Mouse (Mus musculus): ENCODE results near the gene Ppp4r2. TPM values are rescaled to one million over a fixed set of nuclear protein-coding genes. Genes with fewer than 3 reads are reported as not detected.

Ppp4r2 gene
- polyA plus RNA-seq, 1 experiment from 2014 or later: 5.6 TPM

DNA sequence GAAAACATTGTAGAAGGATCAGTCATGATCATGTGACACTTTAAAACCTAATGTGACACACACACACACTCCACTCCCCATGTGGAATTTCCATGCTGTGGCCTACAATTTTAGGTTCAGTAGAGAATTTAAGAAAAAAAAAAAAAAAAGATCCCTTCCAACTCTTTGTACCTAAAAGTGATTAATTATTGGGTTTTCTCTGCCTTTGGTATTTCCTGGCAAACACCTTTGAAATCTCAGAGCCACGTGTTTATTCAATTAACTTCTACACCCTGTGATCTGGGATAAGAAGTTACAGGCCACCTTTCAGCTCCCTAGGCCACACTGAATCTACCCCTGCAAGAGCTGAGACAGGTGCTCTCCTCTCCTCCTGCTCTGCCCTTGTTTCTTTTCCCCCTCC, 25.7 kb upstream of the Ppp4r2 start:
- TF ChIP-seq EP300 (IDR thresholded peaks at IDR 0.05; ENCODE audit: low read depth): no peak
- ATAC-seq (no peak), DNase-seq (no peak)
- no peaks in the 10 kb centered on the region for H3K4me1 ChIP-seq (ENCODE audit: insufficient read depth)
- no peaks in the 10 kb centered on the region for H3K9me3 ChIP-seq (ENCODE audit: low read length)
- no peak overlapping the region for H3K4me2 ChIP-seq (ENCODE audit: low read depth, low read length)
- no peaks in the 10 kb centered on the region for H3K27me3 ChIP-seq (ENCODE audit: insufficient read depth, low read length)
- H3K9ac ChIP-seq (replicated peaks): no peak overlapping the region
- H3K4me3 ChIP-seq (ENCODE audit: low read depth, low read length): no peak overlapping the region
- 46% methylated on average over 1 of the region's 1 CpGs for WGBS (ENCODE audit: insufficient replicate concordance)
- H3K27ac ChIP-seq (ENCODE audit: low read depth): no peak overlapping the region
- no peaks in the 10 kb centered on the region for H3K36me3 ChIP-seq (replicated peaks; ENCODE audit: insufficient read depth, low read length)

DNA sequence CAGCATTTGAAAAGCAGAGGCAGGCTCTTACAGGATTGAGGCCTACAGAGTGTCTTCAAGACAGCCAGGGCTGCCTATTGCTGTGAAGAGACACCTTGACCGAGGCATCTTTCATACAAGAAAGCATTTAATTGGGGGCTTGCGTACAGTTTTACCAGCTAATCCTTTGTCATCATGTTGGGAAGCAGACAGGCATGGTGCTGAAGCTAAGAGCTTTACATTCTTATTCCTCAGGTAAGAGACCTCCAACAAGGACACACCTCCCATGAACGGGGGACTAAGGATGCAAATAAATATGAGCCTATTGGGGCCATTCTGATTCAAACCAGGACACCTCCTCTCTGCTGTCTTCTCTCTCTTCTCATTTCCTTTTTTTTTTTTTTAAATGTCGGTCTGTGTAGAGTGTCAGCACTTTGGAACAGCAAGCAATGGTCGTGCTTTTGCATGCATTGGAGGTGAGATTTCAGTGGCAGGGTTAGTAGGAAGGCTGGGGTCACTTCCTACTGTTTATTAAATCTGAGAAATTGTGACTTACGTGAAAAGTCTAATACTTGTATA, 25.1 kb upstream of the Ppp4r2 start:
- no peaks in the 10 kb centered on the region for H3K4me1 ChIP-seq (ENCODE audit: insufficient read depth)
- TF ChIP-seq EP300 (IDR thresholded peaks at IDR 0.05; ENCODE audit: low read depth) (no peak), CTCF (IDR thresholded peaks at IDR 0.05; ENCODE audit: low read depth) (no peak)
- no peak overlapping the region for H3K27ac ChIP-seq (ENCODE audit: low read depth)
- no peaks in the 10 kb centered on the region for H3K36me3 ChIP-seq (replicated peaks; ENCODE audit: insufficient read depth, low read length)
- H3K4me3 ChIP-seq (ENCODE audit: low read depth, low read length): no peak overlapping the region
- no peak overlapping the region for H3K9ac ChIP-seq (replicated peaks)
- no peaks in the 10 kb centered on the region for H3K27me3 ChIP-seq (ENCODE audit: insufficient read depth, low read length)
- WGBS (ENCODE audit: insufficient replicate concordance): 72% methylated on average over 6 of the region's 6 CpGs
- no peak overlapping the region for H3K4me2 ChIP-seq (ENCODE audit: low read depth, low read length)
- no peak for DNase-seq
- no peak for ATAC-seq
- no peaks in the 10 kb centered on the region for H3K9me3 ChIP-seq (ENCODE audit: low read length)

DNA sequence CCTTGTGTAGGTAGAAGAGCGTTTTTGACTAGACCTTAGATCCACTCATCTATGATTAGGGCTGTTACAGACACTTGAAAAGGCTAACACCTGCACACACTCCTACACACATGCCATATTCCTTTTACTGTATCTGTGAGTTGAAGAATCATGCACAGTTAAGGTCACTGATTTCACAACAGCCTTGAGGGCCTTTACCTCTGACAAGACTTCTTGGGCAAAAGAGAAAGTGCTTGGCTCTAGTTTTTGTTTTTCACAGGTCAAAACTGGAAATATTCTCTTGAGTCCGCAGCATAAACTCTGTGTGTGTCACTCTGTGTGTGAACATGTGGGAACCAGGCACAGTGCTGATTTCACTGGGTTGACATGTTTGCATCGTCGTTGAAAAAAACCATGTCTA, 23.3 kb upstream of the Ppp4r2 start:
- H3K27me3 ChIP-seq (ENCODE audit: insufficient read depth, low read length): no peaks in the 10 kb centered on the region
- no peaks in the 10 kb centered on the region for H3K36me3 ChIP-seq (replicated peaks; ENCODE audit: insufficient read depth, low read length)
- no peaks in the 10 kb centered on the region for H3K9me3 ChIP-seq (ENCODE audit: low read length)
- WGBS (ENCODE audit: insufficient replicate concordance): 81% methylated on average over 4 of the region's 4 CpGs
- DNase-seq (no peak), ATAC-seq (no peak)
- no peak overlapping the region for H3K4me2 ChIP-seq (ENCODE audit: low read depth, low read length)
- H3K9ac ChIP-seq (replicated peaks): no peak overlapping the region
- TF ChIP-seq CTCF (IDR thresholded peaks at IDR 0.05; ENCODE audit: low read depth): no peak
- TF ChIP-seq EP300 (IDR thresholded peaks at IDR 0.05; ENCODE audit: low read depth): no peak
- H3K4me3 ChIP-seq (ENCODE audit: low read depth, low read length): no peak overlapping the region
- H3K27ac ChIP-seq (ENCODE audit: low read depth): no peak overlapping the region
- H3K4me1 ChIP-seq (ENCODE audit: insufficient read depth): no peaks in the 10 kb centered on the region

DNA sequence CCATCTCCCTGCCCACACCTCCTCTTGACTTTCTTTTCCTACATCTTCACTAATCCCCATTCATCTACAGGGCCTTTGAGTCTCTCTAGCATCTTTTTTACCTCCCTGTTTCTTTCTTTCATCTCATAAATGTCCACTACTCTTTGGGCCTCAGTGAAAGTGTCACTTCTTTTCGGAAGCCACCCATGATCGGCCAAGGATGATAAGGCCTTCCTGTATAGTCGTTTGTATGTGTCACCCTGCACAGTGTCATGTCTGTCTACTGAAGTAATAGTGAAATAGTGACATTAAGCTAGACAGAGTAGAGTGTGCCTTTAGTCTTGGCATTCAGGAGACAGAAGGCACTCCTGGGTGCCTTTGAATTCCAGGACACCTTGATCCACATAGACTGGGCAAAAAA, 21.7 kb upstream of the Ppp4r2 start:
- no peak overlapping the region for H3K27ac ChIP-seq (ENCODE audit: low read depth)
- no peak for DNase-seq
- H3K4me2 ChIP-seq (ENCODE audit: low read depth, low read length): no peak overlapping the region
- H3K4me3 ChIP-seq (ENCODE audit: low read depth, low read length): no peak overlapping the region
- TF ChIP-seq CTCF (IDR thresholded peaks at IDR 0.05; ENCODE audit: low read depth) (no peak), EP300 (IDR thresholded peaks at IDR 0.05; ENCODE audit: low read depth) (no peak)
- 55% methylated on average over 3 of the region's 3 CpGs for WGBS (ENCODE audit: insufficient replicate concordance)
- no peaks in the 10 kb centered on the region for H3K36me3 ChIP-seq (replicated peaks; ENCODE audit: insufficient read depth, low read length)
- no peak overlapping the region for H3K9ac ChIP-seq (replicated peaks)
- no peaks in the 10 kb centered on the region for H3K9me3 ChIP-seq (ENCODE audit: low read length)
- no peaks in the 10 kb centered on the region for H3K4me1 ChIP-seq (ENCODE audit: insufficient read depth)
- H3K27me3 ChIP-seq (ENCODE audit: insufficient read depth, low read length): no peaks in the 10 kb centered on the region
- no peak for ATAC-seq

DNA sequence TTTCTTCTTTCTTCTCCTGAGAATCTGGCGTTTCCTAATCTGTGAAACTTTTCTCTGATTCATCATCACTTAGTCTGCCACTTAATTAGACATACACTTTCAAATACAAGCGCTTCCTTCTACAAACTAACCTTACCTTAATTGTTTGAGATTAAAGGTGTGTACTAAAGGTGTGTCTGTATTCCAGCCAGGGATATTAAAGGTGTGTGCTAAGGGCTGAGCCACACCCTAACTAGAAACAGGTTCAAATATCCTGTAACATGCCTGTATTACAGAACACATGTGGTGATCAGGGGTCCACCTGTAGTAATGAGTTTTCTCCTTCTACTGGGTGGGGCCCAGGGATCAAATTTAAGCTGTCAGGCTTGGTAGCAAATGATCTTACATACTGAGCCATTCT, 12.1 kb upstream of the Ppp4r2 start:
- DNase-seq (no peak), ATAC-seq (no peak)
- H3K27ac ChIP-seq (ENCODE audit: low read depth): no peak overlapping the region
- no peaks in the 10 kb centered on the region for H3K9me3 ChIP-seq (ENCODE audit: low read length)
- no peak overlapping the region for H3K4me3 ChIP-seq (ENCODE audit: low read depth, low read length)
- H3K4me2 ChIP-seq (ENCODE audit: low read depth, low read length): no peak overlapping the region
- peaks cover 2% of the 10 kb centered on the region; the same call in 1 of the 2 replicates for H3K4me1 ChIP-seq (ENCODE audit: insufficient read depth)
- H3K36me3 ChIP-seq (replicated peaks; ENCODE audit: insufficient read depth, low read length): no peaks in the 10 kb centered on the region
- H3K9ac ChIP-seq (replicated peaks): no peak overlapping the region
- TF ChIP-seq CTCF (IDR thresholded peaks at IDR 0.05; ENCODE audit: low read depth) (no peak), EP300 (IDR thresholded peaks at IDR 0.05; ENCODE audit: low read depth) (no peak)
- H3K27me3 ChIP-seq (ENCODE audit: insufficient read depth, low read length): no peaks in the 10 kb centered on the region
- WGBS (ENCODE audit: insufficient replicate concordance): 59% methylated on average over 2 of the region's 2 CpGs

DNA sequence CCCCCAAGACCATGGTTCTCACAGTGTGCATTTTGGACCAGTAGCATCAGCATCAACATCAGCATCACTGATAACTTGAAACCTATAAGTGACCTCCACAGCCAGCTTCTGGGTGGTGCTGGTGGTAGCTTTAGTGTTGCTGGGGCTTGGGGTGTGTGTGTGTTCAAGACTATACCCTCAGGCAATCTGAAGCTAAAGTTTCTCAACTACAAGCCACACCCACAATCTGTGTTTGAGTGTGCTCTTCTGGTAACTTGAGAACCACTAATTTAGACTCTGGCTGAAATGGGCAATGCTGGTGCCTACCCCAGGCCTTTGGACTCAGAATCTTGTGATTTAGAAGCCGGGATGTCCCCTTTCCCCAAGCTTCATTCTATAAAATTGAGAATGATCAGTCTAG, 10.1 kb upstream of the Ppp4r2 start:
- WGBS (ENCODE audit: insufficient replicate concordance): 85% methylated on average over 1 of the region's 1 CpGs
- ATAC-seq (no peak), DNase-seq (no peak)
- Histone ChIP-seq H3K36me3 (replicated peaks; ENCODE audit: insufficient read depth, low read length) (no peaks in the 10 kb centered on the region), H3K4me1 (ENCODE audit: insufficient read depth) (peaks cover 2% of the 10 kb centered on the region; the same call in 1 of the 2 replicates), H3K4me3 (ENCODE audit: low read depth, low read length) (no peak overlapping the region), H3K9ac (replicated peaks) (no peak overlapping the region), H3K9me3 (ENCODE audit: low read length) (no peaks in the 10 kb centered on the region), H3K27ac (ENCODE audit: low read depth) (no peak overlapping the region), H3K4me2 (ENCODE audit: low read depth, low read length) (no peak overlapping the region), H3K27me3 (ENCODE audit: insufficient read depth, low read length) (no peaks in the 10 kb centered on the region)
- TF ChIP-seq EP300 (IDR thresholded peaks at IDR 0.05; ENCODE audit: low read depth): no peak
- no peak for TF ChIP-seq CTCF (IDR thresholded peaks at IDR 0.05; ENCODE audit: low read depth)

All from liver, postnatal 0 days (tissue).